Mouse (Mus musculus): Measurements from ENCODE around the gene Slc27a4. TPM values are rescaled to one million over a fixed set of nuclear protein-coding genes. Genes with fewer than 3 reads are reported as not detected.

The Slc27a4 gene
- polyA plus RNA-seq, 1 experiment from 2014 or later: 42.6 TPM

- WGBS: 36% methylated on average over 8 of the region's 8 CpGs
- Histone ChIP-seq H3K36me3 (ENCODE audit: control insufficient read depth, insufficient read depth, low read length) (peaks cover 28% of the 10 kb centered on the region), H3K4me2 (ENCODE audit: low read length) (0 out of 2 replicates have a peak overlapping the region, but pooled peaks have one; percentile 22), H3K27me3 (ENCODE audit: control insufficient read depth, insufficient read depth, low read depth, low read length) (no peaks in the 10 kb centered on the region), H3K4me3 (ENCODE audit: low read depth, low read length) (no peak overlapping the region), H3K4me1 (ENCODE audit: control insufficient read depth, insufficient read depth, low read length) (peaks cover 18% of the 10 kb centered on the region; the same call in 1 of the 2 replicates), H3K9me3 (replicated peaks; ENCODE audit: control insufficient read depth, low read length, poor library complexity, severe bottlenecking) (no peaks in the 10 kb centered on the region), H3K9ac (ENCODE audit: low read depth, low read length) (no peak overlapping the region), H3K27ac (ENCODE audit: low read length) (peak overlapping the region; percentile 79)
- ATAC-seq: peak; percentile 62
Observed at GRCm38 (mm10) chr2:29817426-29818232, 15.2 kb downstream of the Slc27a4 start.

GRCm38 (mm10) chr2:29819363-29819762, 16.9 kb downstream of the Slc27a4 start:
- Histone ChIP-seq H3K9ac (ENCODE audit: low read depth, low read length) (peak overlapping the region; percentile 68; the same call in 1 of the 2 replicates), H3K27me3 (ENCODE audit: control insufficient read depth, insufficient read depth, low read depth, low read length) (no peaks in the 10 kb centered on the region), H3K4me3 (ENCODE audit: low read depth, low read length) (no peak overlapping the region), H3K4me2 (ENCODE audit: low read length) (peak overlapping the region; percentile 85), H3K27ac (ENCODE audit: low read length) (peak overlapping the region; percentile 94; the same call in 1 of the 2 replicates), H3K36me3 (ENCODE audit: control insufficient read depth, insufficient read depth, low read length) (peaks cover 20% of the 10 kb centered on the region), H3K4me1 (ENCODE audit: control insufficient read depth, insufficient read depth, low read length) (peaks cover 18% of the 10 kb centered on the region; the same call in 1 of the 2 replicates), H3K9me3 (replicated peaks; ENCODE audit: control insufficient read depth, low read length, poor library complexity, severe bottlenecking) (no peaks in the 10 kb centered on the region)
- 14% methylated on average over 2 of the region's 2 CpGs for WGBS
- no peak for ATAC-seq

- peak within 1 kb of the TSS; percentile 85 for H3K4me2 ChIP-seq (ENCODE audit: low read length)
- H3K9me3 ChIP-seq (replicated peaks; ENCODE audit: control insufficient read depth, low read length, poor library complexity, severe bottlenecking): no peaks in the 10 kb centered on the region
- no peaks in the 10 kb centered on the region for H3K27me3 ChIP-seq (ENCODE audit: control insufficient read depth, insufficient read depth, low read depth, low read length)
- peak within 1 kb of the TSS; percentile 68 for H3K9ac ChIP-seq (ENCODE audit: low read depth, low read length)
- peak within 1 kb of the TSS; percentile 94 for H3K27ac ChIP-seq (ENCODE audit: low read length)
- peak within 1 kb of the TSS; percentile 46 for H3K4me3 ChIP-seq (ENCODE audit: low read depth, low read length)
- H3K4me1 ChIP-seq (ENCODE audit: control insufficient read depth, insufficient read depth, low read length): peaks cover 18% of the 10 kb centered on the region; the same call in 1 of the 2 replicates
- 2% methylated on average over 35 of the region's 35 CpGs for WGBS
- peak; percentile 76 for ATAC-seq
- H3K36me3 ChIP-seq (ENCODE audit: control insufficient read depth, insufficient read depth, low read length): peaks cover 11% of the 10 kb centered on the region
Observed at GRCm38 (mm10) chr2:29820025-29820817, 17.8 kb downstream of the Slc27a4 start, which contains the start of gene Urm1. Urm1 (plus strand) TSS chr2:29820075.

- Histone ChIP-seq H3K27me3 (ENCODE audit: control insufficient read depth, insufficient read depth, low read depth, low read length) (no peaks in the 10 kb centered on the region), H3K36me3 (ENCODE audit: control insufficient read depth, insufficient read depth, low read length) (no peaks in the 10 kb centered on the region), H3K9ac (ENCODE audit: low read depth, low read length) (peak overlapping the region; percentile 71), H3K9me3 (replicated peaks; ENCODE audit: control insufficient read depth, low read length, poor library complexity, severe bottlenecking) (no peaks in the 10 kb centered on the region), H3K4me1 (ENCODE audit: control insufficient read depth, insufficient read depth, low read length) (peaks cover 12% of the 10 kb centered on the region), H3K4me2 (ENCODE audit: low read length) (peak overlapping the region; percentile 53), H3K27ac (ENCODE audit: low read length) (peak overlapping the region; percentile 85), H3K4me3 (ENCODE audit: low read depth, low read length) (peak overlapping the region; percentile 51)
- ATAC-seq: peak; percentile 43
- WGBS: 10% methylated on average over 11 of the region's 11 CpGs
Observed at GRCm38 (mm10) chr2:29826318-29826925, 24.0 kb downstream of the Slc27a4 start.

- Histone ChIP-seq H3K4me1 (ENCODE audit: control insufficient read depth, insufficient read depth, low read length) (peaks cover 12% of the 10 kb centered on the region), H3K27ac (ENCODE audit: low read length) (peak overlapping the region; percentile 85), H3K36me3 (ENCODE audit: control insufficient read depth, insufficient read depth, low read length) (no peaks in the 10 kb centered on the region), H3K4me2 (ENCODE audit: low read length) (peak overlapping the region; percentile 87), H3K4me3 (ENCODE audit: low read depth, low read length) (peak overlapping the region; percentile 51), H3K9me3 (replicated peaks; ENCODE audit: control insufficient read depth, low read length, poor library complexity, severe bottlenecking) (no peaks in the 10 kb centered on the region), H3K9ac (ENCODE audit: low read depth, low read length) (peak overlapping the region; percentile 78), H3K27me3 (ENCODE audit: control insufficient read depth, insufficient read depth, low read depth, low read length) (no peaks in the 10 kb centered on the region)
- peak; percentile 97 for ATAC-seq
- under 1% methylated on average over 48 of the region's 48 CpGs for WGBS
Observed at GRCm38 (mm10) chr2:29826926-29827708, 24.7 kb downstream of the Slc27a4 start.

- peak overlapping the region; percentile 60; the same call in 1 of the 2 replicates for H3K27ac ChIP-seq (ENCODE audit: low read length)
- WGBS: 6% methylated on average over 12 of the region's 12 CpGs
- 0 out of 2 replicates have a peak, but pooled peaks have one; percentile 13 for ATAC-seq
Observed at GRCm38 (mm10) chr2:29827709-29828024, 25.2 kb downstream of the Slc27a4 start.

GRCm38 (mm10) chr2:29831106-29831505, 28.7 kb downstream of the Slc27a4 start:
- ATAC-seq: no peak
- Histone ChIP-seq H3K9me3 (replicated peaks; ENCODE audit: control insufficient read depth, low read length, poor library complexity, severe bottlenecking) (no peaks in the 10 kb centered on the region), H3K36me3 (ENCODE audit: control insufficient read depth, insufficient read depth, low read length) (no peaks in the 10 kb centered on the region), H3K9ac (ENCODE audit: low read depth, low read length) (no peak overlapping the region), H3K27ac (ENCODE audit: low read length) (no peak overlapping the region), H3K4me1 (ENCODE audit: control insufficient read depth, insufficient read depth, low read length) (peaks cover 9% of the 10 kb centered on the region), H3K27me3 (ENCODE audit: control insufficient read depth, insufficient read depth, low read depth, low read length) (no peaks in the 10 kb centered on the region), H3K4me3 (ENCODE audit: low read depth, low read length) (no peak overlapping the region), H3K4me2 (ENCODE audit: low read length) (no peak overlapping the region)
- 81% methylated on average over 4 of the region's 4 CpGs for WGBS

More at GRCm38 (mm10) chr2:29827709-29828024, 25.2 kb downstream of the Slc27a4 start:
- no peaks in the 10 kb centered on the region for H3K36me3 ChIP-seq (ENCODE audit: control insufficient read depth, insufficient read depth, low read length)
- no peaks in the 10 kb centered on the region for H3K27me3 ChIP-seq (ENCODE audit: control insufficient read depth, insufficient read depth, low read depth, low read length)
- peaks cover 12% of the 10 kb centered on the region for H3K4me1 ChIP-seq (ENCODE audit: control insufficient read depth, insufficient read depth, low read length)
- H3K9ac ChIP-seq (ENCODE audit: low read depth, low read length): peak overlapping the region; percentile 78
- peak overlapping the region; percentile 51 for H3K4me3 ChIP-seq (ENCODE audit: low read depth, low read length)
- peak overlapping the region; percentile 87 for H3K4me2 ChIP-seq (ENCODE audit: low read length)
- no peaks in the 10 kb centered on the region for H3K9me3 ChIP-seq (replicated peaks; ENCODE audit: control insufficient read depth, low read length, poor library complexity, severe bottlenecking)

- no peak for ATAC-seq
- WGBS: 97% methylated on average over 5 of the region's 5 CpGs
- Histone ChIP-seq H3K4me1 (ENCODE audit: control insufficient read depth, insufficient read depth, low read length) (0 out of 2 replicates have a peak, but pooled peaks cover under 1% of the 10 kb centered on the region), H3K9me3 (replicated peaks; ENCODE audit: control insufficient read depth, low read length, poor library complexity, severe bottlenecking) (no peaks in the 10 kb centered on the region), H3K36me3 (ENCODE audit: control insufficient read depth, insufficient read depth, low read length) (no peaks in the 10 kb centered on the region; the same call in 1 of the 2 replicates), H3K27me3 (ENCODE audit: control insufficient read depth, insufficient read depth, low read depth, low read length) (no peaks in the 10 kb centered on the region), H3K27ac (ENCODE audit: low read length) (no peak overlapping the region), H3K9ac (ENCODE audit: low read depth, low read length) (no peak overlapping the region), H3K4me2 (ENCODE audit: low read length) (no peak overlapping the region), H3K4me3 (ENCODE audit: low read depth, low read length) (no peak overlapping the region)
Observed at GRCm38 (mm10) chr2:29833796-29834195, 31.4 kb downstream of the Slc27a4 start.
